Mouse (Mus musculus): ENCODE data around the gene Gspt2.
"Not testable (repeated sequence)": the region's sequence is repeated elsewhere in the genome, so short reads cannot be mapped to it uniquely, and the experiment has no call there.

The Gspt2 gene

DNA sequence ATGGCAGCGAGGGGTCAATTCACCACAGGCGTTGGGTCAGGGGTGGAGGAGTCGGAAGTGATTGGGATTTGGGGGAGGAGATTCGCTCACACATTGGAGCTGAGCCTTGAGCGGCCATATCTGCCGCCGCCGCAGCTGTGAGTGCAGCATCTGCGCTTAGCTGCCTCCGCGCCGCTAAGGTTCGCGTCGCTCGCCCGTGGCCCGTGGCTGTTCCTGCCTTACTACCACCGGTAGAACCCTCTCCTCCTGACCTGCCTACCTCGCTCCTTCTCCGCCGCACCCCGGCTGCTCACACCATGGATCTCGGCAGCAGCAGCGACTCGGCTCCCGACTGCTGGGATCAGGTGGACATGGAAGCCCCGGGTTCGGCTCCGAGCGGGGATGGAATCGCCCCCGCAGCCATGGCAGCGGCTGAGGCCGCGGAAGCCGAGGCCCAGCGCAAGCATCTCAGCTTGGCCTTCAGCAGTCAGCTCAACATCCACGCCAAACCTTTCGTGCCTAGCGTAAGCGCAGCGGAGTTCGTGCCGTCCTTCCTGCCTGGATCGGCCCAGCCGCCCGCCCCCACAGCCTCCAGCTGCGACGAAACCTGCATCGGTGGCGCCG is at the start of gene Gspt2:
TSS of gene Gspt2 (plus strand) at position 109 of the 603 bp plus-strand sequence.
- peak; percentile 85 for DNase-seq (ENCODE audit: low spot score)

DNA sequence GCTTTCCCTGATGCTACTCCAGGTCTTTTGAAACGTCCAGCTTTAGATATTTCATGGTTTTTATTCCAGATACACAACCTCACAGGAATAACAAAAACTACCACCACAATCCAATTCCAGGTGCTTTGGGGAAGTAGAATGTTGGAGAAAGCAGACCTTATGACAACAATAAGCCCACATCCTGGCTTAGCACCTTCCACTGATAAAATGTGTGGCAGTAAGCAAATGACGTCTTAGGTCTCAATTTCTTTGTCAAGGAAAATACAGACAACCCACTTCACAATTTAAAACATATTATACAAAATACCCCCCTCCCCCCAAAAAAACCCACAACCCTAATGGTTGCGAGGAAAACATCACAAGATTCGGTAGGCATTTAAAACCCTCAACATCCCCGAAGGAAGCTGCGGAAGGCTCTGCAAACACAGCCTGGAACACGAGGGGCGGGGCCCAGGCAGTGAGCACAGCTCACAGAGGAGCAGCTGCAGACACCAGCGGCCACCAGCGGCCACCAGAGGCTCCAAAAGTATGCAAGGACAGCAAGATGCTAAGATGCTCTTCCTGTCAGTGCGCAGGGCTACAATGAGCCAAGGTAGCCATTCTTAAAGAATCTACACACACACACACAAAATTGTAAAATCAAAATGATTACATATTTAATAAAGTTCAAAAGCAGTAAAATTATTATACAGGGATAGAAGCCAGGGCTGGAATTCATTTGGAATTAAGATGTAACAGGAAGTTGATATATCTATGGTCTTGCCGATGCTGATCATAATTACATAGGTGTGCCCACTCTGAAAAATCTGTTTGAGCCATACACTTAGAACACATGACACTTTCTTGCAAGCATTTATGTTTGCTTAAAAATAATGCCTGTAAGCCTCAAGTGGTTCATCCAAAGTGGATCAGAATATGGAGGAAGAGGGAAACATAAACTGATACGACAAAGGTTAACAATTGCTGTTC is 10.8 kb upstream of the Gspt2 start:
- DNase-seq (ENCODE audit: low spot score), result peak; percentile 76

DNA sequence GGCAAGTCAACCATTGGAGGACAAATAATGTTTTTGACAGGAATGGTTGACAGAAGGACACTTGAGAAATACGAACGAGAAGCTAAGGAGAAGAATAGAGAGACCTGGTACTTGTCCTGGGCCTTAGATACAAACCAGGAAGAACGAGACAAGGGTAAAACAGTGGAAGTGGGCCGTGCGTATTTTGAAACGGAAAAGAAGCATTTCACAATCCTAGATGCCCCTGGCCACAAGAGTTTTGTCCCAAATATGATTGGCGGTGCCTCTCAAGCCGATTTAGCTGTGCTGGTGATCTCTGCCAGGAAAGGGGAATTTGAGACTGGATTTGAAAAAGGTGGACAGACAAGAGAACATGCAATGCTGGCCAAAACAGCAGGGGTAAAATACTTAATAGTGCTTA is 1.0 kb downstream of the Gspt2 start:
- DNase-seq (ENCODE audit: low spot score), result no peak

DNA sequence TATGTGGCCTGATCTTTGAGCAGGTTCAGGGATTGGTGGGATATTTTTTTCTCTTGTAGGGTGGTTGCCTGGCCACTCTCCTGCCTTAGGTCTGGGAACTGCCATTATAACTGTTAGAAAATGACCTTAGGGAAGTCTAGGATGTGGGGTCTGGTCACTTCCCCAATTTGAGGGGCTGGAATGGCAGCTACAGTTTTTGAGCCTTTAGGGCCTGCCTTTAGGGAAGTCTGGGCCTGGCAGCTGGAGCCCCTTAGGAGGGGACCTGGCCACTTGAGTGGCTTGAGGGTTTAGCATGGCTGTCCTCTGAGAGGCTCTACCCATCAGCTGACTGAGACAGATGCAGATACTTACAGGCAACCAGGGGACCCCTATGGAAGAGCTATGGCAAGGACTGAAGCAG is 12.7 kb downstream of the Gspt2 start:
- DNase-seq (ENCODE audit: low spot score), result no peak

DNA sequence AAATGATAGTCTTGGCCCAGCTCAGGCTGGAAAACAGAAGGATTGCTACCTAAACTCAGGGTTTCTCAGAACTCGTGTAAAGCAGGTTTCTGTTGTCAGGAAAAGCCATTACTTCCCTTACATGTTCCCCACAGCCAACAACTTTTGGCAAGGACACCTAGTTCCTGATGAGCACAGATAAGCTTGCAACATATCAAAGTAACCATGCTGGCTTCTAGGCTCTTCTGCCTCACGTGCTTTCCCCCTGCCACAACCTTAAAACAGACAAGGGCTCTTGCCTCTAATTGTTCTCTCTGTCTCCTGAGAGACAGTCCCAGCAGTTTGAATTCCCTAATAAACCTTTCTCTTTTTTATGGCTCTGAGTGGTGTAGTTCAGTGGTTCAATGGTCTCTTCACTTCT is 21.9 kb downstream of the Gspt2 start:
- no peak for DNase-seq (ENCODE audit: low spot score)

DNA sequence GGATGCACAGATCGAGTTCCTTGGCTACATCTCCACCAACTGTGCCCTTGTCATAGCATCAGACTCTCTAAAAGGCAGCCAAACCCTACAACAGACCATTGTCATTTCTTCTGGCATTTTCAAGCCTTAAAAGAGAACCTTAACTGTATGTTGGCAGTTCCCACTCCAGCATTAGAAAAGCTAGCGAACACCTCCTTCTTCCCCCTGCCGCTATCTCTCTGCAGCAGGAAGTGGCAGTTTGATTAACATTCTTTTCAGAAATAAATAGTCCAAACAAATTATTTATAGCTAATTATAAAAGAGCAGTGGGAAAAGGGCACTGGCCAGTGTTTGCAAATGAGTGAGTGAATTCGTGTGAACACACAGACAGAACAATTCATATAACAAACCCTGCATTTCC is 34.9 kb downstream of the Gspt2 start:
- DNase-seq (ENCODE audit: low spot score), result no peak

DNA sequence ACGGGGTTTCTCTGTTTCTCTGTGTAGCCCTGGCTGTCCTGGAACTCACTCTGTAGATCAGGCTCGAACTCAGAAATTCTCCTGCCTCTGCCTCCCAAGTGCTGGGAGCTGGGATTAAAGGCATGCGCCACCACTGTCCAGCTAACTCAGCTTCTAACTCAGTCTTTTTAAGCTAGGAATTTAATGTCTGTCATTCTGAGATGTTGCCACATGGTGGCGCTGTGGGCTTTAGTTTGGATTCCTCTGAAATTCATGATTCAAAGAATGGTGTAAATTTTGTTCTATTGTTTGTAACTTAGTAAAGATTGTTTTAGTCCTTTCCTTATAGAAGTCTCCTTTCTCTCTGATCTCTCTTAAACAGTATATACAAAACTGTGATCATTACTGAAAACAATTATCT is 39.1 kb downstream of the Gspt2 start:
- peak; percentile 34 for DNase-seq (ENCODE audit: low spot score)

DNA sequence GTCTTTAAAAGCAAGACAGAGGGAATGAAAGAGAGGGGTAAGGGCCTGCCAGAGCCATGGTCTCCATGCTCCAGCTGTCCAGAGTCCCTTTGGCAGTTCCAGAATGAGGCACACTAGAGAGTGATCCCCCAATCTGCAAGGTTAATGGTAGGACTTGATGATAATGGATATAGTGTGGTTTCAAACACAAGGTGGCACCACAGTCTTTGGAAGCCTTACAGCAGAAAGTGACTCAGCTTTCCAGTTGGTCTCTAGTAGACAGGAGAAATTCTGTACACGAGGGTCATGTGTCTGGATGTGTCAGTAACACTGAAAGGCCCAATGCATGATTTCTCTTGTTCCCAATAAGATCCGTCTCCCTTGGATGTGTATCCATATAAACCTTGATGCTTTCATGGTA is 45.7 kb downstream of the Gspt2 start:
- DNase-seq (ENCODE audit: low spot score), result not testable (repeated sequence)

DNA sequence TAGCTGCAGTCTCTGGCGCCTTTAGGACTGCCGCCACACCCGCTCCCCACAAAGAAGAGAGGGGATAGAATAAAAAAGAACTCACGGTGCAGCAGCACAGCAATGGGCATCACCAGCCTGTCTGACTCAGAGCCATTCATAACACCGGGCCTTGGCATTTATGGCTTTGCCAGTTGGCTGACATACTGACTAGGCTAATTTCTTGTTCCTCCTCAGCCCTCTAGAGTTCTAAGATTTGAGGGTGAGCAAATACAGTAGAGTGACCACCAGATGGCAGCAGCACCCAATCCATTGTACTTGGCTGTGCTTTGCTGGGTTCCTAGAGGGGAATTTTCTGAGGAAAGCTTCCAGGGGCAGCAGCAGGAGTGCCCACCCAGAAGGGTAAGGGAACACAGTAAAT is 53.7 kb downstream of the Gspt2 start:
- DNase-seq (ENCODE audit: low spot score), result not testable (repeated sequence)
